Mouse (Mus musculus) spleen, adult 2 months (tissue): ENCODE measurements around the gene Dclk2. TPM values are rescaled to one million over a fixed set of nuclear protein-coding genes. Genes with fewer than 3 reads are reported as not detected.

ENCODE experiments used
- DNase-seq, 2 experiments: peaks; one replicate each; pipeline versions ENCODE4 v3.0.0 to v3.0.0-alpha.2; 2012 to 2021; ENCODE audit warnings: low spot score in 2 of 2, low read depth in 1 of 2
- H3K27ac ChIP-seq: fragments of 200-500 bp; 2 replicates; pipeline ENCODE4 v1.5.1; 2012; ENCODE audit warnings: low read length, inconsistent platforms; ENCODE audit not compliant: insufficient read depth
- H3K27me3 ChIP-seq: fragments of 200-500 bp; 2 replicates; pipeline ENCODE4 v1.6.1; 2012; ENCODE audit warnings: mild to moderate bottlenecking, moderate library complexity, low read length, inconsistent platforms; ENCODE audit not compliant: control insufficient read depth, insufficient read depth
- H3K36me3 ChIP-seq: fragments of 200-500 bp; 2 replicates; pipeline ENCODE4 v1.6.1; 2012; ENCODE audit warnings: mild to moderate bottlenecking, low read length, inconsistent platforms; ENCODE audit not compliant: control insufficient read depth, insufficient read depth
- H3K4me1 ChIP-seq: fragments of 200-500 bp; 2 replicates; pipeline ENCODE4 v1.6.1; 2011; ENCODE audit warnings: inconsistent platforms; ENCODE audit not compliant: control insufficient read depth, insufficient read depth, insufficient read length
- H3K4me3 ChIP-seq: fragments of 200-500 bp; 2 replicates; pipeline ENCODE4 v1.5.1; 2011; ENCODE audit warnings: mild to moderate bottlenecking, inconsistent platforms; ENCODE audit not compliant: insufficient read depth, insufficient read length; ENCODE audit errors: extremely low read depth
- CTCF ChIP-seq: fragments of 200-500 bp; IDR thresholded peaks from 2 replicates; pipeline ENCODE4 v1.5.1; 2011; ENCODE audit warnings: mild to moderate bottlenecking, inconsistent platforms; ENCODE audit not compliant: insufficient read depth, insufficient read length, insufficient replicate concordance; ENCODE audit errors: extremely low read depth
- POLR2A ChIP-seq: fragments of 200-500 bp; IDR thresholded peaks from 2 replicates; pipeline ENCODE4 v1.6.1; 2011; ENCODE audit warnings: low read depth, low read length, inconsistent platforms
- WGBS: fragments of 180-500 bp; shearing (Covaris S2); methylation state at CpG from one replicate; pipeline ENCODE4 v1.1.7; 2018; 5-methylcytosine and 5-hydroxymethylcytosine counted together
- polyA plus RNA-seq: library from polyadenylated mRNA; depleted of rRNA; stranded (reverse); fragments of >200 nt; gene quantifications from 2 replicates; pipeline ENCODE4 v1.2.3, GENCODE M21; 2012

The Dclk2 gene
- polyA plus RNA-seq, 1 experiment: 11.9 TPM

GRCm38 (mm10) chr3:86897066-86897465 is 23.6 kb downstream of the Dclk2 start:
- Histone ChIP-seq H3K27me3 (no peaks in the 10 kb centered on the region), H3K4me3 (no peak overlapping the region), H3K36me3 (no peaks in the 10 kb centered on the region), H3K4me1 (peaks cover 4% of the 10 kb centered on the region; the same call in 1 of the 2 replicates), H3K27ac (no peak overlapping the region)
- 88% methylated on average over 9 of the region's 9 CpGs for WGBS
- TF ChIP-seq POLR2A (no peak), CTCF (no peak)
- no peak for DNase-seq

GRCm38 (mm10) chr3:86894491-86894890 is 26.2 kb downstream of the Dclk2 start:
- Histone ChIP-seq H3K4me3 (no peak overlapping the region), H3K27me3 (no peaks in the 10 kb centered on the region), H3K4me1 (peaks cover 4% of the 10 kb centered on the region; the same call in 1 of the 2 replicates), H3K27ac (no peak overlapping the region), H3K36me3 (no peaks in the 10 kb centered on the region)
- 22% methylated on average over 2 of the region's 2 CpGs for WGBS
- DNase-seq: peak; percentile 29 to 43
- TF ChIP-seq CTCF (no peak), POLR2A (no peak)

- Histone ChIP-seq H3K4me3 (no peak overlapping the region), H3K27me3 (no peaks in the 10 kb centered on the region), H3K4me1 (no peaks in the 10 kb centered on the region; the same call in 1 of the 2 replicates), H3K36me3 (no peaks in the 10 kb centered on the region), H3K27ac (no peak overlapping the region)
- TF ChIP-seq POLR2A: no peak
- TF ChIP-seq CTCF: no peak
- DNase-seq: no peak
Measured at GRCm38 (mm10) chr3:86887512-86887911, 33.1 kb downstream of the Dclk2 start.

- WGBS: 93% methylated on average over 5 of the region's 5 CpGs
- no peak overlapping the region for H3K4me3 ChIP-seq
- no peak for TF ChIP-seq CTCF
- H3K27me3 ChIP-seq: no peaks in the 10 kb centered on the region
- DNase-seq: no peak
- no peak overlapping the region for H3K27ac ChIP-seq
- no peaks in the 10 kb centered on the region for H3K36me3 ChIP-seq
- no peaks in the 10 kb centered on the region for H3K4me1 ChIP-seq
Measured at GRCm38 (mm10) chr3:86885180-86885579, 35.5 kb downstream of the Dclk2 start.

- no peak for DNase-seq
- TF ChIP-seq POLR2A (no peak), CTCF (no peak)
Measured at GRCm38 (mm10) chr3:86884481-86884880, 36.2 kb downstream of the Dclk2 start.

GRCm38 (mm10) chr3:86883985-86884384 is 36.7 kb downstream of the Dclk2 start:
- H3K4me3 ChIP-seq: no peak overlapping the region
- no peaks in the 10 kb centered on the region for H3K36me3 ChIP-seq
- no peaks in the 10 kb centered on the region for H3K4me1 ChIP-seq
- H3K27me3 ChIP-seq: no peaks in the 10 kb centered on the region
- 89% methylated on average over 6 of the region's 6 CpGs for WGBS
- no peak for TF ChIP-seq POLR2A
- TF ChIP-seq CTCF: no peak
- H3K27ac ChIP-seq: no peak overlapping the region
- no peak for DNase-seq

More at GRCm38 (mm10) chr3:86884481-86884880, 36.2 kb downstream of the Dclk2 start:
- no peaks in the 10 kb centered on the region for H3K27me3 ChIP-seq
- no peak overlapping the region for H3K27ac ChIP-seq
- no peaks in the 10 kb centered on the region for H3K4me1 ChIP-seq
- WGBS: 95% methylated on average over 2 of the region's 2 CpGs
- H3K4me3 ChIP-seq: no peak overlapping the region
- H3K36me3 ChIP-seq: no peaks in the 10 kb centered on the region

- H3K27me3 ChIP-seq: no peaks in the 10 kb centered on the region
- no peaks in the 10 kb centered on the region for H3K36me3 ChIP-seq
- DNase-seq: no peak
- WGBS: 90% methylated on average over 5 of the region's 5 CpGs
- H3K4me1 ChIP-seq: no peaks in the 10 kb centered on the region
- no peak overlapping the region for H3K27ac ChIP-seq
- TF ChIP-seq CTCF (no peak), POLR2A (no peak)
- no peak overlapping the region for H3K4me3 ChIP-seq
Measured at GRCm38 (mm10) chr3:86875912-86876311, 44.7 kb downstream of the Dclk2 start.
